Mouse (Mus musculus) embryonic facial prominence, embryonic 11.5 days (tissue): ENCODE measurements around the gene Specc1. TPM values are rescaled to one million over a fixed set of nuclear protein-coding genes. Genes with fewer than 3 reads are reported as not detected.

Source experiments
- ATAC-seq: fragments of 200-750 bp; cut with Nextera tagmentation; replicated peaks from 2 replicates; pipeline ENCODE4 v1.8.0; 2017; ENCODE audit warnings: low read depth; ENCODE audit not compliant: insufficient number of reproducible peaks, low FRiP score, low TSS enrichment
- DNase-seq: peaks from one replicate; pipeline ENCODE4 v3.0.0-alpha.2; 2015; ENCODE audit warnings: low spot score
- H3K27ac ChIP-seq: fragments of 300-500 bp; sonication (generic); replicated peaks from 2 replicates; pipeline ENCODE4 v1.5.1; 2014; ENCODE audit warnings: mild to moderate bottlenecking, low read depth, low read length, control low read depth
- H3K27me3 ChIP-seq: fragments of 300-500 bp; sonication (generic); 2 replicates; pipeline ENCODE4 v1.6.1; 2014; ENCODE audit warnings: mild to moderate bottlenecking, low read length, moderate library complexity, mixed read lengths; ENCODE audit not compliant: control insufficient read depth, insufficient read depth
- H3K36me3 ChIP-seq: fragments of 300-500 bp; sonication (generic); replicated peaks from 2 replicates; pipeline ENCODE4 v1.6.1; 2014; ENCODE audit warnings: low read depth, mild to moderate bottlenecking, low read length, moderate library complexity, mixed read lengths; ENCODE audit not compliant: control insufficient read depth, insufficient read depth
- H3K4me1 ChIP-seq: fragments of 300-500 bp; sonication (generic); 2 replicates; pipeline ENCODE4 v1.6.1; 2014; ENCODE audit warnings: low read length, mixed read lengths; ENCODE audit not compliant: control insufficient read depth, insufficient read depth
- H3K4me2 ChIP-seq: fragments of 300-500 bp; sonication (generic); 2 replicates; pipeline ENCODE4 v1.6.1; 2014; ENCODE audit warnings: low read depth, mild to moderate bottlenecking, control low read depth, low read length, moderate library complexity
- H3K4me3 ChIP-seq: fragments of 300-500 bp; sonication (generic); 2 replicates; pipeline ENCODE4 v1.5.1; 2014; ENCODE audit warnings: low read depth, low read length, control low read depth
- H3K9ac ChIP-seq: fragments of 300-500 bp; sonication (generic); replicated peaks from 2 replicates; pipeline ENCODE4 v1.6.1; 2014; ENCODE audit warnings: mild to moderate bottlenecking, control low read depth, low read length
- H3K9me3 ChIP-seq: fragments of 300-500 bp; sonication (generic); replicated peaks from 2 replicates; pipeline ENCODE4 v1.6.1; 2016; ENCODE audit warnings: mild to moderate bottlenecking, low read length, inconsistent platforms, mixed read lengths; ENCODE audit not compliant: control insufficient read depth
- WGBS: fragments of 180-500 bp; shearing (Covaris S2); extraction: QIAGEN DNeasy Blood & Tissue Kit; methylation state at CpG from one replicate; pipeline ENCODE4 v1.1.7; 2014; 5-methylcytosine and 5-hydroxymethylcytosine counted together
- polyA plus RNA-seq: library from polyadenylated mRNA; unstranded; fragments of >200 nt; fragmentation: Nextera tagmentation; extraction: Ambion mirVana; gene quantifications from 2 replicates; pipeline ENCODE4 v1.2.1, GENCODE M21; 2014

Gene Specc1
- polyA plus RNA-seq, 1 experiment from 2014 or later: 17.2 TPM

- no peaks in the 10 kb centered on the region for H3K27me3 ChIP-seq
- 90% methylated on average over 4 of the region's 4 CpGs for WGBS
- H3K9me3 ChIP-seq: no peaks in the 10 kb centered on the region
- no peak for ATAC-seq
- no peak overlapping the region for H3K27ac ChIP-seq
- no peaks in the 10 kb centered on the region for H3K36me3 ChIP-seq
- no peak overlapping the region for H3K4me3 ChIP-seq
- no peak for DNase-seq
- H3K4me2 ChIP-seq: no peak overlapping the region
- H3K4me1 ChIP-seq: no peaks in the 10 kb centered on the region
- H3K9ac ChIP-seq: no peak overlapping the region
Observed at GRCm38 (mm10) chr11:62153057-62153456, 196.5 kb downstream of the Specc1 start.

- Histone ChIP-seq H3K4me2 (no peak overlapping the region), H3K27me3 (no peaks in the 10 kb centered on the region), H3K9ac (no peak overlapping the region), H3K9me3 (no peaks in the 10 kb centered on the region), H3K36me3 (no peaks in the 10 kb centered on the region), H3K27ac (no peak overlapping the region), H3K4me1 (no peaks in the 10 kb centered on the region), H3K4me3 (no peak overlapping the region)
- ATAC-seq (no peak), DNase-seq (no peak)
- WGBS: 88% methylated on average over 7 of the region's 7 CpGs
Observed at GRCm38 (mm10) chr11:62159803-62160202, 203.2 kb downstream of the Specc1 start.

DNA sequence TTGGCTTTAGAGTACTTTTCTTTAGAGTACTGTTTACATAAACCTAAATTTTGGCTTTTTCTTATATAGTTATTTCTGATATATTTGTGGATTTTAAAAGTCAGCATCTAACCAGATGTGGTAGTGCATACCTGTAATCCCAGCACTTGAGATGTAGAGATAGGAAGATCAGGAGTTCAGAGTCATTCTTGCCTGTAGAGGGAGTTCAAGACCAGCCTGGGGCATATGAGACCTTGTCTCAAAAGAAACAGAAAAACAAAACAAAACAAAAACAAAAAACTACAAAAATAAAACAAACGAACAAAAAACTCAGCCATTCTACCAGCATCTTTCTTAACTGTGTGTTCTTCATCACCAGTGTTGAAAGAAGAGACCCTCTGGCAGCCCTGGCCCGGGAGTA is 204.9 kb downstream of the Specc1 start:
- Histone ChIP-seq H3K27me3 (no peaks in the 10 kb centered on the region), H3K27ac (no peak overlapping the region), H3K9me3 (no peaks in the 10 kb centered on the region), H3K4me3 (no peak overlapping the region), H3K4me1 (no peaks in the 10 kb centered on the region), H3K36me3 (no peaks in the 10 kb centered on the region), H3K9ac (no peak overlapping the region), H3K4me2 (no peak overlapping the region)
- DNase-seq: no peak
- WGBS: 85% methylated on average over 2 of the region's 2 CpGs
- no peak for ATAC-seq

- Histone ChIP-seq H3K27ac (no peak overlapping the region), H3K27me3 (no peaks in the 10 kb centered on the region), H3K4me2 (no peak overlapping the region), H3K36me3 (no peaks in the 10 kb centered on the region), H3K4me1 (no peaks in the 10 kb centered on the region), H3K4me3 (no peak overlapping the region), H3K9ac (no peak overlapping the region), H3K9me3 (no peaks in the 10 kb centered on the region)
- 88% methylated on average over 3 of the region's 3 CpGs for WGBS
- no peak for ATAC-seq
- DNase-seq: no peak
Observed at GRCm38 (mm10) chr11:62164357-62164756, 207.8 kb downstream of the Specc1 start.

DNA sequence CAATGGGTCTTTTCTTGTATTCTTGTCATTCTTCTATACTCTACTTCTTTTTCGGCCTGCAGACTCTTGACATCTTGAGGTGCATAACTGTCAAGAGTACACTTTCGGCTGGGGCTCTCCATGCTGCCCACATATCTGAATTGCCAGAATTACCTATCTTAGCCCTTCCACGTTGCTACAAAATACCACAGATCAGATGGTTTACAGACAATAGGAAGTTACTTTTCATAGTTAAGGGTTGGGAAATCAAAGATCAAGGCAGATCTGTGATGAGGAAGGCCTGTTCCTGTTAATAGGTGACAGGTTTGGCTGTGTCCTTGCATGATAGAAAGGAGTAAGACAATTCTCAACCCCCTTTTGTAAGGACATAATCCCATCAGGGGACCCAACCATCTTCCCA is 209.9 kb downstream of the Specc1 start:
- H3K4me1 ChIP-seq: no peaks in the 10 kb centered on the region
- 85% methylated on average over 3 of the region's 3 CpGs for WGBS
- no peak overlapping the region for H3K4me3 ChIP-seq
- H3K4me2 ChIP-seq: no peak overlapping the region
- H3K27me3 ChIP-seq: no peaks in the 10 kb centered on the region
- H3K27ac ChIP-seq: no peak overlapping the region
- no peaks in the 10 kb centered on the region for H3K36me3 ChIP-seq
- no peaks in the 10 kb centered on the region for H3K9me3 ChIP-seq
- ATAC-seq (no peak), DNase-seq (no peak)
- H3K9ac ChIP-seq: no peak overlapping the region

DNA sequence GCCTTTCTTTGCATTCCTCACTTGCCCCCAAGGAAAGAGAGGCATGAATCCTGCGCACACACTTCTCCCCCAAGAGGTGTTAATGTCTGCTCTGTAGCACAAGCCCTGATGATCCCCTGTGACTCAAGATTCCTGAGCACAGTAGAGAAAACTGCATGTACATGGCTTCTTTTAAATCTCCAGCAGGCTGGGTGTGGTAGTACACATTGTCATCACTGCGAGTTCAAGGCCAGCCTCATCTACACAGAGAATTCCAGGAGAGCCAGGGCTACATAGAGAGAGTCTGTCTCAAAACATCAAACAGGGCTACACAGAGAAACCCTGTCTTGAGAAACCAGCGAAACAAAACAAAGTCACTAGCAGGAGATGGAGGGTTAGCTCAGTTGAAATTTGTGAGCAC is 211.6 kb downstream of the Specc1 start:
- ATAC-seq: no peak
- no peaks in the 10 kb centered on the region for H3K36me3 ChIP-seq
- H3K9ac ChIP-seq: no peak overlapping the region
- no peak overlapping the region for H3K4me2 ChIP-seq
- no peaks in the 10 kb centered on the region for H3K4me1 ChIP-seq
- WGBS: 84% methylated on average over 3 of the region's 3 CpGs
- H3K27me3 ChIP-seq: no peaks in the 10 kb centered on the region
- H3K27ac ChIP-seq: no peak overlapping the region
- no peak for DNase-seq
- H3K9me3 ChIP-seq: no peaks in the 10 kb centered on the region
- H3K4me3 ChIP-seq: no peak overlapping the region

DNA sequence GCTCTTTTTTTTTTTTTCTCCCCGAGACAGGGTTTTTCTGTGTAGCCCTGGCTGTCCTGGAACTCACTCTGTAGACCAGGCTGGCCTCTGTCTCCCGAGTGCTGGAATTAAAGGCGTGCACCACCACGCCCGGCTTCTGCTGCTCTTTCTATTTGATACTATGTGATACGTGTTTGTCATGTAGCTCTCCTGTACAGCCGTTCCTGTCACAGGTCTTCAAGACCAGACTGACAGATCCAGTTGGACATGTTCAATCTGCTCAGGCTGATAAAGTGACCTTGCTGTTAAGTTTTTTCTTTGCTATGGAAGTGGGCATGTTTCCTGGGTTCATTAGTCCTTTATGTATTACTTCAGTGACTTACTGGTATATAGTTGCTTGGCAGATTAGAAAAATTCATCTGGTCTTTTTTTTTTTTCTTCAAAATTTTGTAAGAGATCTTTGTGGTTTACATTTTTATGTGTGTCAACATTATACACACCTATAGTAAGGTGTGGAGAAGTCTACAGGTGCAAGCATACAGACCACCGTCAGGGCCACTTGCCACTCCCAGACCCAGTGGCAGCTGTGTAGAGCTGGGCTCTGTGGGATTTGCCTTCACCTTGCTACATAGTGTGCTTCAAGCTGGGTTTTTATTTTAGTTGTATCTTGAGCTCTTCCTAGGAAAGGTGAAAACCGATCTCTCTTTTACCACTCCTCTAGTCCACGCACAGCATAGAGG is 221.0 kb downstream of the Specc1 start:
- Histone ChIP-seq H3K4me3 (no peak overlapping the region), H3K9me3 (no peaks in the 10 kb centered on the region), H3K27me3 (no peaks in the 10 kb centered on the region), H3K9ac (no peak overlapping the region), H3K27ac (no peak overlapping the region), H3K4me1 (no peaks in the 10 kb centered on the region), H3K36me3 (no peaks in the 10 kb centered on the region), H3K4me2 (no peak overlapping the region)
- DNase-seq (no peak), ATAC-seq (no peak)
- WGBS: 86% methylated on average over 10 of the region's 10 CpGs

DNA sequence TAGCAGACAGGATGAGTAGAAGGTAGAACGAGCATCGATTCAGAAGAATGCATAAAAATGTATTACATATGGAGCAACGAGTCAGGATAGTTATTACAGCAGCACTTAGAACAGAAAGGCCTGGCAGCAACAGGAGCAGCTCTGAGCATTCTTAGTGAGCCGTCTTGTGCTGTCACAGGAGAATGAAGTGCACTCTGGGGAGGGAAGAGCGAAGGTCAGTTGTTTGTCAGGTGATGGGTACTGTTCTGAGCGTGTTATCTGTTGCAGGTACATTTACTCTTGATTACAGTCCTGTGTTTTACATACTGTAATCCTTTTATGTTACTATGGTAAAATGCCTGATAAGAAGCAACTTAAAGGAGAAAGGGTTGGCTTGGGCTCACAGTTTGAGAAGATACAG is 224.2 kb downstream of the Specc1 start:
- Histone ChIP-seq H3K27me3 (no peaks in the 10 kb centered on the region), H3K4me1 (no peaks in the 10 kb centered on the region), H3K36me3 (no peaks in the 10 kb centered on the region), H3K4me2 (no peak overlapping the region), H3K27ac (no peak overlapping the region), H3K9me3 (no peaks in the 10 kb centered on the region), H3K9ac (no peak overlapping the region), H3K4me3 (no peak overlapping the region)
- DNase-seq (no peak), ATAC-seq (no peak)
- WGBS: 89% methylated on average over 6 of the region's 6 CpGs
